Mouse (Mus musculus) left cerebral cortex, postnatal 4 days (tissue): Measurements from ENCODE around the gene Itih3. TPM values are rescaled to one million over a fixed set of nuclear protein-coding genes. Genes with fewer than 3 reads are reported as not detected.

Experiments
- DNase-seq: peaks from one replicate; pipeline ENCODE4 v3.0.0-alpha.2; 2022
- intact Hi-C: fragments of 180-260 bp; cut with DNase I; formaldehyde crosslinking; loops from one replicate; pipeline ENCODE4 v1.15.1; 2025
- total RNA-seq, 2 experiments: library from RNA; stranded (reverse); gene quantifications; 2 replicates each; pipeline ENCODE4 v1.2.3; 2021

The Itih3 gene
- total RNA-seq, 2 experiments from 2014 or later: 2.4 to 3.7 TPM

DNA sequence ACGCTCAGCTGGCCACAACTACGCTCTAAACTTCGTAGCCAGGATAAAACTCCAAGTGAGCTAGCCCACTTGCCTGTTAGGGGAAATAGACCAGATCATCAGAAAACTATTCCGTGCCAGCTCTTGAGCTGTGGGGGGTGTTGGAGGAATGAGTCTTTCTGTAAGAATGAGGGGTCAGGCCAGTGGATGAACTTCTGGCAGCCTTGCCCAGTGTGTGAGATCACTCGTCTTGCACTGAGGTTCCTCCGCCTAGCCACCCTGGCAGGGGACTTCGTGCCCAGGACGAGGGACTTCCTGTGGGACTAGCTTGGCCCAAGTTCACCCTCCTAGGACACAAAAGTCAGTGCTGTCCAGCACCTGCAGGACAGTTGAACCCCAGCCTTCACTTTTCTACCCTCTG, 19.3 kb downstream of the Itih3 start:
- intact Hi-C loops: no loop called here
- no peak for DNase-seq

DNA sequence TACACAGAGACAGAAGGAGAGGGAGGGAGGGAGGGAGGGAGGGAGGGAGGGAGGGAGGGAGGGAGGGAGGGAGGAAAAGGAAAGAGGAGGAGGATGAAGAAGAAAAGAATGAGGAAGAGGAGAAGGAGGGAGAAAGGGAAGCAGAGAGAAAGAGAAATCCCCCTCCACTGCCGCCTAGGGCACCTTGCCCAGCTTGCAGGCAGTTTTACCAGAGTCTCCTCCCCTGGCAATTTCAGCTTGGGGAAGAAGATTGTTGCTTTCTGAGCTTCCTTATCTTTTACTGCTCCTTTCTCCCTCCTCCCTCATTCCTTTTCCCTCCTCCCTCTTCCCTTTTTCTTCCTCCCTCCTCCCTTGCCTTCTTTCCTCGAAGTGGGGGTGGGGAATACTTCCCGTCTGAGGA, 20.5 kb downstream of the Itih3 start:
- DNase-seq: no peak
- intact Hi-C loops: no loop called here

DNA sequence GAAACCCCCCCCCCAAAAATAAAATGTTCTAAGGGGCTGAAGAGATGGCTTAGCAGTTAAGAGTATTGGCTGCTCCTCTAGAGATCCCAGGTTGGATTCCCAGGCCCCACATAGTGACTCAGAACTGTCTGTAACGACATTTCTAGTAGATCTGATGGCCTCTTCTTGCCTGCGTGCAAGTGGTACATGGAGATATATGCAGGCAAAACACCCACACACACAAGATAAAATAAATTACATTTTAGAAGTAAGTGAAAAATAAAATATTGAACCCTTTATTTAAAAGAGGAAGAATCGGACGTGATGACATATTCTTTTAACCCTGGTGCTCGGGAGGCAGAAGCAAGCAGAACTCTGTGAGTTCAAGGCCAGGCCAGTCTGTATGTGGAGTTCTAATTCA, 20.9 kb downstream of the Itih3 start:
- no peak for DNase-seq
- intact Hi-C loops: no loop called here

DNA sequence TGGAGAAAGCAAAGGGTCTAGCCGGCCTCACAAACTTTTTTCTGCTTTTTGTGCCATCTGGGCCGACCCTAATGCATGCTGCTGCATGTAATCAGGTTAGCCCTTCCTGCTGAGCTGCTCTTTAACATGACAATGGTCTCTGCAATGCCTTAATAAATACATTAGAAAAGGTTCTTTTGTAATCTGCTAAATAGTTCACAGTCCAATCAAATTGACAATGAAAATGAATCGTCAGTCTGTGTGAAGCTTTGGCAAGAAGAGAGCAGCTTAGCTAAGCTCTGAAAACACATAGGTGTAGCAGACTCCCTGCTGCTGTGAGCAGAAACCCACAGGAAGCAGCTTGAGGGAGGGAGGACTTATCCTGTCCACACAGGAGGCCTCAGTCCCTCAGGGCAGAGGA, 23.6 kb downstream of the Itih3 start:
- DNase-seq: no peak
- intact Hi-C loops: no loop called here

DNA sequence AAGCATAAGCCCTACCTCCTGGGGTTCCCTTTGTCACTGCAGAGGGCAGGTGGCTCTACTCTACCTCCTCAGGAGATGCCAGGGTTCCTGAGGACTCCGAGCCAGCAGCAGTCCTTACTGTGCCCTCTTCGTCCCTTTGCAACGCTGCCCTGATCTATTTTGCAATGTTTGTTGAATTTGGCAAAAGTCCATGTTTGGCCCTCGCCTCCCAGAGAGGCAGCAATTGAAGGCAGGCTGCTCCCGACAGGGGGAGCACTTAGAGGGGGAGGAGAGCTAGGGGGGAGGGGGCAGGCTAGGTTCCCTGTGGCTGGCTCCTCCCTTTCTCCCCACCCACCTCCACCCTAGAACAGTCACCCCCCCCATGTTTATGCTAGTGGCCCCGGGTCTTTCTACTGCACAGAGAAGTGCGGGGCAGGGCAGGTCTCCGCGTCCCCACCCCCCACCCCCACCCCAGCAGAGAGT, 35.3 kb downstream of the Itih3 start:
- intact Hi-C loops: loop anchor here (10.0 kb wide), 1 partner anchor 64 kb away; the partner anchor contains the start of gene Tmem110

DNA sequence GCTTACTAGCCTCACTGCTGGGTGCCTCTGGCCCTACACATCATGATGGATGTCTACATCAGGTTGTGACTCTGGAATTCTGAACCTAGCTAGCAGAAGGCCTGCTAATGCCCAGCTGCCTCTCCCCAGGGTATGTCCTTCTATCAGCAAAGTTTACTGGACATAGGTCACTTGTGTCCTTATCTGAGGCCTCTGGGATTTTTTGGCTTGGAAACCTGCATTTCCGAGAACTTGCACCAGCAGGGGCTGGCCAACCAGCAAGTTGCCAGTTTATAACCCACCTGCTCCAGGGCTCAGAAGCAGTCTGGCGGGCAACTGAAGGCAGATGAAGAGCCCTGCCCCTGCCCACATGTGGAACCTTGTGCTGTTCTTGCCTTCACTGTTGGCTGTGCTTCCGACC, 37.4 kb downstream of the Itih3 start, which contains the start of gene Itih4:
TSS of gene Itih4 (plus strand) at position 273 of the 400 bp plus-strand sequence.
- intact Hi-C loops: loop anchor here (10.0 kb wide), 1 partner anchor 61 kb away; the partner anchor contains the start of gene Tmem110
- DNase-seq: no peak

More for the DNA sequence above, 35.3 kb downstream of the Itih3 start:
- DNase-seq: peak; percentile 47

DNA sequence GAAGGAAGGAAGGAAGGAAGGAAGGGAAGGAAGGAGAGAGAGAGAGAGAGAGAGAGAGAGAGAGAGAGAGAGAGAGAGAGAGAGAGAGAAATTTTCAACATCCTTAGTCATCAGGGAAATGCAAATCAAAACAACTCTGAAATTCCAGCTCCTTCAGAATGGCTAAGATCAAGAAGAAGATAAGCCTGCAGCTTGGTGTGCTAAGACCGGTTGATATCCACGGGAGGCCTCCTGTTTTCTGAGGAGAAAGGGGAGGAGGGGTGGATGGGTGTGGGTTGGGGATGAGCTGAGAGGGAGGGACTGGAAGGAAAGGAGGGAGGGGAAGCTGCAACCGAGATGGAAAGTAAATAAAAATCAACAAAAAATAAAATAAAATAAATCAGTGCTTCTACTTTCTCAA, 38.3 kb downstream of the Itih3 start:
- intact Hi-C loops: loop anchor here (10.0 kb wide), 1 partner anchor 60 kb away; the partner anchor contains the start of gene Tmem110
- DNase-seq: no peak

DNA sequence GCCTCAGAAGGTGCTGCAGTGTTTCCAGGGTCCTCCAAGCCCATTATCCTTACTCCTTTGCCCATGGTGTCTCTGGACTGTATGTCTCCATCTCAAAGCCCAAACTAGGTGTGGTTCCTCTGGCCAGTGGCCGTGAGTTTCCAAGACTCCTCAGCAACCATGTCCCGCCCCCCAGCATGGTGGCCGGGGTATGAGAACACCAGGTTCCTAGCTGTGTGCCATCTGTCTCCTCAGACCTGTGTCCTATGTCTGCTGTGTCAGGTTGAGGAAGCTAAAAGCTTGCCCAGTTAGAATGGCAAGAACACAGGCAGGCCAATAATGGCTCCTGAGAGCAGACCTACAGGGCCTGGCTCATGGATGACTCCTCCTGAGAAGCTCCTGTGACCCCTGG, 41.8 kb downstream of the Itih3 start:
- intact Hi-C loops: loop anchor here (10.0 kb wide), 1 partner anchor 57 kb away; the partner anchor contains the start of gene Tmem110

DNA sequence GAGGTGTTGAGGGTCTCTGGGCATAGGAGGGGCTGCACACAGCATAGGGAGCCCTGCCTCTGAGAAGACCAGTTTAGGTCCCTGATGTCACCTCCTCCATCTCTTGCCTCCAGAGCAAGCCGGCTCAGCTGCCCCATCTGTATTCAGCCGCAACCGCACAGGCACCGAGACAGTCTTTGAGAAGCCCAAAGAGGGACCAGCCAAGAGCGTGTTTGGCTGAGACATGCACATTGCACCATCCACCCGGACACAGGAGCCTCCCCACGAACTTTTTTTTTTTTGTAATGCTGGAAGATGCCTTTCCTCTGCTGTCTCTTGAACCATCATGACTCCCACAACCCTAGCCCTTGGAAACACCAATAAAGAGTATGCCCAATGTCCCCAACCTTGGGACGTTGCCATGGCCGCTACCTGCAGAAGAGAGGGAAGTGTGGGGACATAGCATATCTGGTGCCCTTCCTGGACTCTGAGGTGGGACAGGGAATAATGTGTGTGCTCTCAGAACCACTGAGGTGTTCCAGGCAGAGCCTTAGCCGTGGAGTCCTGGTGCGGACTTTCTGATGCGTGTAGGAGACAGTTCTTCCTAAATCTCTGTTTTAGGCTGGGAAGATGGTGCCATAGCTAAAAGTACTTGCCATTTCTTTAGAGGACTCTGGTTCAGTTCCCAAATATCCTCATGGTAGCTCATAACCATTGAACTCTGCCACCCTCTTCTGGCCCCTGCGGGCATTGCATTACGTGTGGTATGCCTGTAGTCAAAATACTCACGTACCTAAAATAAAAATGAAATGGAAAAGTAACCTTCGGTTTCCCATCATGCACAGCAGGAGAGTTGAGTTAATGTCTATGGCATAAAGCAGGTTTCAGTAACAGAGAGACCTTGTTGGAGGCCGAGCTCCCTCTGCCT, 42.5 kb downstream of the Itih3 start:
- intact Hi-C loops: loop anchor here (10.0 kb wide), 1 partner anchor 56 kb away; the partner anchor contains the start of gene Tmem110
- DNase-seq: peak; percentile 55

More for the DNA sequence above, 41.8 kb downstream of the Itih3 start:
- DNase-seq: no peak

DNA sequence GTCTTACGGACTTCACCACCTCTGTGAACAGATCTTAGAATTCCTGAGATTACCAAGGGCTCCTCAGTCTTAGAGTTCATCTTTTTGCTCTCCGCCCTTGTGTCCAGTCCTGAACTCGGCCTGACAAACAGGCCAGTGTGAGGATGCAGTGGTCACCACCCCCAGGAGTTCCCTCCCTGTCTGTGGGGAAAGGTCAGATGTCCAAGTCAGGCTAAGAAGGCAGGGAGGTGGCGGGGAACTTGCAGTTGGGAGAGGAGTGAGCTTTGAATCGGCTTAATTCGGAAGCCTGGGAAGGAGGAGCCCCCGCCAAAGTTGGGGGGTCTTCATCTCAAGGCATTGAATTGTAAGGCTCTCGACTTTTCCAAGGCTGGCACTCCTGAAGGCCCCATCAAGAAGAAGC, 43.3 kb downstream of the Itih3 start:
- intact Hi-C loops: loop anchor here (10.0 kb wide), 1 partner anchor 55 kb away; the partner anchor contains the start of gene Tmem110

DNA sequence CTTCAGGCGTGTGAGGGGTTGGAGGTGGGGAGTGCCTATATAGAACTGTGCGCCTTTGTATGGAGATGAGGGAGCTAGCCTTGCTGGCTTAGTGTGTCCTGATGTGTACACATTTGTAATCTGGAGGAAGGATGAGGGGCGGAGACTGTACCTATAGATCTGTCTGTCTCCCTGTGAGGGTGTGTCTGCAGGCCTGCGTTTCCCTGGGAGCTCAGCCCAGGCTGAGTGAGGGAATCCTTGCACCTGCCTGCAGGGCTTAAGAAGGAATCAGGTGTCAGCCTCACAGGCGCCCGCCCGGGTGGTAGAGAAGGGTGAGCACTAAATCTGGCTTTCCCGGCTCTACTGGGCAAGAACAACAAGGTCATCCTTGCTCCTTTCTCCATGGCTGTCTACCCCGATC, 43.8 kb downstream of the Itih3 start:
- intact Hi-C loops: loop anchor here (5.0 to 10.0 kb wide), 2 partner anchors 55 to 63 kb away; partner anchors contain the start of genes Itih1 and Tmem110
- no peak for DNase-seq

More for the DNA sequence above, 43.3 kb downstream of the Itih3 start:
- no peak for DNase-seq

DNA sequence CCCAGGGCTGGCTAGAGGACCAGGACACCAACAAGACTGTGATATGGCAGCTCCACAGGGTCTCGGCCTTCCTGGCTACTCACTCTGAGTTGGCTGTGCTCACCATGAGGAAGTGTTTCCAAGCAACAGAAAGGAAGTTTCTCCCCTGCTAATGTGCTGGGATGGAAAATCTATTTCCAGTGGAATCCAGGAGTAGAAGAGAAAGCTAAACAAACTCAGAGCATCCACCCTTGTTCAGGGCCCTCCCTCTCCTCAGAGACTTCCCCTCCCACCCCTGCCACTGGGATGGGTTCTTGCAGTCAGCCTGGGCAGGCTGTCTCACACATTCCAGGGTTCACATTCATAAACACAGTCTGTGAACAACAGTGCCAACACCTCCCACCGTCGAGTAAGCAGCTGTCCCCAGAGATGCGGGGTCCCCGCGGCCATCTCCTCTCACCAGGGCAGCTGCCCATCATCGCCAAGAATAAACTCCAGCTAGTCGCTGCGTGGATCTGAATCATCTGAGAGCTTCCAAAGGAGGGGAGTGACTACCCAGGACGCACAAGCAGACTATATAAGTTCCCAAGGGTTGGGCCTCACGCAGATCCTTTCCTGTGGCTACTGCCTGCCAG, 44.5 kb downstream of the Itih3 start, which contains the start of gene Mustn1:
TSS of gene Mustn1 (plus strand) at position 243 of the 614 bp plus-strand sequence.
- intact Hi-C loops: loop anchor here (5.0 kb wide), 1 partner anchor 63 kb away; the partner anchor contains the start of gene Itih1
- peak; percentile 19 for DNase-seq

DNA sequence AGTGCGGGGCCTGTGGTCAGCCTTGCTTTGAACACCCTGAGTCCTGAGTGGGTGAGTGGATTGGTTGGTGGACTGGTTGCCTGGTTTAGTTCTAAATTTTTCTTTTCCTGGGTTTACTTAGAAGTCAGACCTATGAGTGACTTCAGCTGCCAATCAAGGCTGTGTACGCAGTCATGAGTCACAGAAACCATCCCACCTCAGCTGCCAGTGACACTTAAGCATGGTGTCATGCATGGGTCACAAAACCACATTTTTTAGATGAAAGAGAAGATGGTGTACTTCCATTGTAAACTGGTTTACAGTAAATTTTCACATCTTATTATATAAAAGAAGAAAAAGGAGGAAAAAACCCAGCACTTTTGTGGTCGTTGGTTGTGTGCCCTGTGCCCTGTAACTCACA, 45.7 kb downstream of the Itih3 start:
- intact Hi-C loops: loop anchor here (5.0 kb wide), 1 partner anchor 64 kb away; the partner anchor contains the start of gene Itih1
- DNase-seq: no peak

DNA sequence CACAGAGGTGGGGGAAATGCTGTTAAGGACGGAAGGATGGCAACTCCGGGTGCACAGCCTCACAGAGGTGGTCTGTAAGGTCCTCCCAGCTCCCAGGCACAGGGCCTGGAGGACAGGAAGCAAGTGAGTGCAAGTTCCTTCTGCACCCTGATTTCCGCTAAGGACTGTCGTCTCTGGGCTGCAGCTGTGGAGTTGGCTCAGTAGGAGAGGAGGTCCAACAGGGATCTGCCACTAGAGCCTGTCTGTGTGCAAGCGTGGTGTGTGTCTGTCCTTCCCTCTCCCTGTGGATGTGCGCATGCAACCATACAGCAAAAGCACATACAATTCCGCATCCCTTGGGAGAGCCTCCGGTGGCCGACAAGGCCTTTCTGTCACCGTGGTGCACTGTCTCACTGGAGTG, 47.1 kb downstream of the Itih3 start:
- intact Hi-C loops: loop anchor here (5.0 kb wide), 1 partner anchor 66 kb away; the partner anchor contains the start of gene Itih1

DNA sequence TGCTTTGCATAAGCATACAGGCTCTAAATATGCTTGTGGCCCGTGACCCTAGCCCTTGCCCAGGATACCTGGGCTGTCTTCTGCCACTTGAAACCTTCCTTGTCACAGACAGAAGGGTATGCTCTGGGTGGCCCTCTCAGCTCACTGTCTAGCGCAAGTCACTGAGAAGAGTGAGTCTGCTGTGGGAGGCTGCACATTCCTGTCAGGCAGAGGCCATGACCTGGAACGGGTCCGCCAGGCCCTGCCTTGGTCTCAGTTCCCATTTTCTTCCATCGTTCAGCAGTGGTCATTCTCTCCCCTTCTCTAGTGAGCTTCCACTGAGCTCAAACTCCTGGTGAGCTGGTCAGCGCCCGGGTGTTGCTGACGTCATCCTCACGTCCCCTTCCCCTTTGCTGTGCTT, 47.6 kb downstream of the Itih3 start:
- intact Hi-C loops: loop anchor here (5.0 kb wide), 1 partner anchor 66 kb away; the partner anchor contains the start of gene Itih1
- no peak for DNase-seq

More for the DNA sequence above, 47.1 kb downstream of the Itih3 start:
- no peak for DNase-seq

DNA sequence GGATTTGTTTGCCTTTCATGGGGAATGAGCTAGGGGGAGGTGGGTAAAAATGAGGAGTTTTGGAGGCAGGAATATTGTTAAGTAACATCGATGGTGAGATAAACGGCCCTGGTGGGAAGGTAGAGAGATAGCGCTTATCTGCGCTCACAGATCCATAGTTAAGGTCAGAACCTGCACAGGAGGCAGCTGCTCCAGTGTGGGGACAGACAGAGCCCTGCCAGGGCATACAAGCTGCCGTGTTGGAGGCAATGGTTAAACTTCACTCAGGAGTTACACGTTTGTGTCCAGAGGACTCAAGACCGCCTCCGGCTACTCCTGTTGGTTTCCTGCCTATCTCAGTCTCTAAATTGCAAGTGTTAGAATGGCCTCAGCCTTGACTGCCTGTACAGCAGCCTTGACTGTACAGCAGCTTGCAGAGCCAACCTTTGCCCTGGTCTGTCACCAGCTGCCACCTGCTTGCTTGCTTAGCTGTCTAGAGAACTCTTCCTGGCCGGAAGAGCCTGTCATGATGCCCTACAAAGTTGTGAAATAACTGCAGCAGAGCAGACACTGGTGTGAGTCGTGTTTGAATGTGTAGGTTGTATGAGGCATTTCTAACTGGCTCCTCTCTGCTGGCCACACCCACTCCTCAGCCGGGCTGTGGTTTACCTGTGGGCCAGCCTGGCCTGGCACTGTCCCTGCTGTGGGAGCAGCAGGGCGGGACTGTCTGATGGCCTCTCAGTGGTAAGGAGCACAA, 48.3 kb downstream of the Itih3 start:
- intact Hi-C loops: loop anchor here (5.0 kb wide), 1 partner anchor 67 kb away; the partner anchor contains the start of gene Itih1

DNA sequence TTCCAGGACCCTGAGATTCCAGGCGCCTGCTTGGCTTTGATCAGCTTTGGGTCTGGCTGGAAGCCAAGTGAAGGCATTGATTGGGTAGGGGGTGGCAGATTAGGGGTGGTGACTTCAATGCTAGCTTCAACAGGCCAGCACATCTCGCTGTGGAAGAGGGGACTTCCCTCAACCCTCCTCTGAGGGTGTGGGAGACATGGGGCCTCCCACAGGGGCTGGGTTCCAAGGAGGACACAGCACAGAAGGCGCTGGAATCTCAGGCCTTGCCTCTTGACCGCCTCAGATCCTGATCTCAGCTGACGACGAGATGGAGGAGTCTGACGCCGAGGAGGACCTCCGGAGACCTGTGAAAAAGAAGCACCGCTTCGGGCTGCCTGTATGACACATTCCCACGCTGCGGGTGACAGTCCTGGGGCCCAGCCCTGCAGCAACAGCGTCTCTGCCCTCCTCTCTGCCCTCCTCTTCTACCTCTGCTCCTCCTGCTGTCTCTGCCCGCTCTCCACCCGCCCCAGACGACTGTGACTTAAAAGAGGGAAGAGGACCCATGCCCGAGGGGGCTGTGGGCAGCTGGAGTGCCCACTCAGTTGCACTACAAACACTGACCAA, 49.4 kb downstream of the Itih3 start:
- intact Hi-C loops: no loop called here
- no peak for DNase-seq

More for the DNA sequence above, 48.3 kb downstream of the Itih3 start:
- no peak for DNase-seq

DNA sequence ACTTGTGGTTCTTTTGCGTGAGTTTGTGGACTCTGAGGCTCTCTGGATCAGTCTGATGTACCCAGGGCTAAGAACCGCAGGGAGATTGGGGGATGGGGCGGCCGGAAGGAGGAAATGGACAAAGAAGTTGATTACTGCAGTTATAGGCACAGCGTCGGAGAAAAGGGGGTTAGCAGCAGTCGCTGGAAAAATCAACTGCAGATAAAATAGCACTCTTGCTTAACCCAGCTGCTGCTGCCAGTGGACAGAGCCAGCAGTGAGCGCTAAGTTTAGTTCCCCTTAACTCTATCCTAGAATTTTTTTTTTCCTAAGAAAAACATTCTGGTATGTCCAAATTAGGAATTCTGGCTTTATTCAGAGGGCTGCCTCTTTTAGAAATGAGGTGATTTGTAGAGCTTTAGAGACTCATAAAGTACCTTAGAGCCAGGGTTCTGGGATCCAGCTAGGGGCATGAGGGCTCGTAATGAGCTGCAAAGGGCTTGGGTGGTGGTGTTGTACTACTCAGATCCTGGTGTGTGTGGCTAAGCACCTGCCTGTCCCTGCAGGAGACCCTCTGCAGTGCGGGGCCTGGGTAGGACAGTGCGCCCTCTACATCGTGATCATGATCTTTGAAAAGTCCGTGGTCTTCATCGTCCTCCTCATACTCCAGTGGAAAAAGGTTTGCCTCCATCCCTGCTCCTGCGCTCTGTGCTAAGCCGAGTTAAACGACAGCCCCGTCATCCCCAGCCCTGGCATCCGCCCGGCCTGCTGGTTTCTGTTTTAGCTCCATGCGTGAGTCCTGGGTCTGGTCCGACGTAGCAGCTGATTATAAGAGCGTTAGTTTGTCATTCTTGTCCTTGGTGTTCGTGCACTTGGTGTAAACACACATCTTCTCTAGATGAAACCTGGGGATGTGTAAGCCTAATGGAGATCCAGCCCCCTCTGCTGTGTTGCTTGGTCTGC, 53.1 kb downstream of the Itih3 start:
- no peak for DNase-seq
- intact Hi-C loops: no loop called here
